Mouse (Mus musculus) adrenal gland, postnatal 10 days (tissue): ENCODE measurements at regions not wholly inside any gene's neighbourhood (a gene's known extent, or its start where the extent isn't known, plus 50 kb on each side); places are given as distances from the start of the nearest gene placed in this dataset.

Experiments
- DNase-seq: peaks from one replicate; pipeline ENCODE4 v3.0.0; 2021; ENCODE audit warnings: mixed read lengths

- peak; percentile 32 for DNase-seq
Observed at GRCm38 (mm10) chr10:17367026-17367425, 356.0 kb upstream of the Cited2 start.

DNA sequence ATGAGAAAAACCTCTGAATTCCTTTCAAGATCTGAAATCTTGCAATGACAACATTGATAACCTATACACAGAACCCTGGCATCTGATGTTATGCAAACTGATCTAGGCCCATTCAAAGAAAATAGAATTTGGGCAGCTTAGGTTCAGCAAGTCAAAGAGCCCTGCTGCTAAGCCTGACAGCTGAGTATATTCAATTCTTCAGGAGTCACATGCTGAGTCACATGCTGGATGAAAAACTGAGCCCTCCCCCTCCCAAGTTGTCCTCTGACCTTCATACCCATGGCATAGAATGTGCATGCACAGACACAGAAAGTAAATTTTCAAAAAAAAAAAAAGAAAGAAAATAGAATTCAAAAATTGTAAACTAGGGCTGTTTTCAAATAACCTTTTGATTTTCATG, 355.6 kb upstream of the Cited2 start:
- DNase-seq: no peak

DNA sequence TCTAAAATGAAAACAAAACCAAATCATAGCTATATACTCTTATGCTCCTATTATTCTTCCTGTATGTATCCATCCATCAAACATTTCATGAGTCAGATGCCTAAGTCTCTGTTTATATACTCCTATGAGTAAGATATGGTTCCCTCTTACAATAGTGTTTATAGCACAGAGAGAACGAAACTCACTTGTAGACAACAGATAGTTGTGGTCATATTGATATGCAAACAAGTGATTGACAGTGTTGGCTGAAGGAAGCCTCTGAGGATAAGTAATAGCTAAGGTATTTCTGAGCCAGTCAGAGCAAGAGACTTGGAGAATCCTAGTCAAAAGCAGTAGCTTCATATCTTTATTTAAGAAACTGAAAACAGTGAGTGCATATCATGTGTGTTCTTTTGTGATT, 354.4 kb upstream of the Cited2 start:
- DNase-seq: no peak

GRCm38 (mm10) chr10:17372905-17373304, 350.1 kb upstream of the Cited2 start:
- DNase-seq: no peak

DNA sequence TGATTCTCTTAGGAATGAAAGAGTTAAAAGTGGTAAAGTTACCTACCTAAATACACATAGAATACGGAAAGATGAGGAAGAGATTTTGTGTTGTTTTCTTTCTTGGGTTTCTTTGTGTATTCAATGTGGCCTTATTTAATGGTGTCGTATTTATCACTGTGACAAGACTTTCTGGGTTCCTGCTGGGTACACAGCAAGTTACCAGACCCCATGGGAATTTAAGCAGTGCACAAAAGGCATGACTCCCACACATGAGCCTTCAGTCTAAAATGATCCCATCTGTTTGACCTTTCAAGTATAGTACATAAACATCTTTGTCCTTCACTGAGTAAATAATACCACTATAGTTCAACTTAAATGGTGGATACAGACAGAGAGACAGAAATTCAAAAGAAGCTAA, 349.0 kb upstream of the Cited2 start:
- DNase-seq: no peak

- DNase-seq: no peak
Observed at GRCm38 (mm10) chr10:17382990-17383389, 340.0 kb upstream of the Cited2 start.

DNA sequence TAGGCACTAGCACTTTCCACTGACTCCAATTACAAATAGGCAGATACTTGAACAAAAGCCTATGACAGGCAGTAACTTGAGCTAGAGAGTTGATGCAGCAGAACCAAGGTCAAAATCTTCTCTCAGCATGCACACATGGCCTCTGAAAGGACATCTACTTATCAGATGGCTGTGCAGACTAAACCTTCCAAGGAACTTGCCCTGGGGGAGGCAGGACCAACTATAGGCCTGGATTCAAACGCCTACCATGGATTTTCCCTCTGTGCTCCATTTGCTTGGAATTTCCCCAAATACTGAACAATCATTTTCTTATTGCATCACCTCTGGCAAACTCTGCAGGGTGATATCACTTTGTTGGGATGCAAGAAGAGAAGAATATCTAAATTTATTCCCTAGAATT, 337.8 kb upstream of the Cited2 start:
- peak; percentile 29 for DNase-seq

DNA sequence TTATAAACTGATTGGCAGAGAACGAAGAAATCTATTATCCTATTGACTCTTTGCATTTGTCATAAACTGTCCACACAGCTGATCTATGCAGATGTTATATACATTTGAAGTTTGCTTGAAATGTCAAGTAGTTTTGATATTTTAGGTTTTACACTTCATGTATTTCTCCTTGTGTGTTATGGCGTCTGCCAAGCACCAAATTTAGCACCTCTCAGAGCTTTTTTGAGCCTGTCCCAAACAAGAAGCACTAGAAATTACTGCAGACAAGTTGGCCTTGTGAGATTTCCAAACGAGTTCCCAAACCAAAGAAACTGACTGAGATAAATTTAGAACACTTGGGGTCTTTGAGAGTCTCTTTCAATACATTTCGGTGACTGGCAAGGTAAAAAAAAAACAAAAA, 335.7 kb upstream of the Cited2 start:
- DNase-seq: no peak

- DNase-seq: no peak
Observed at GRCm38 (mm10) chr10:17395495-17396224, 327.4 kb upstream of the Cited2 start.

DNA sequence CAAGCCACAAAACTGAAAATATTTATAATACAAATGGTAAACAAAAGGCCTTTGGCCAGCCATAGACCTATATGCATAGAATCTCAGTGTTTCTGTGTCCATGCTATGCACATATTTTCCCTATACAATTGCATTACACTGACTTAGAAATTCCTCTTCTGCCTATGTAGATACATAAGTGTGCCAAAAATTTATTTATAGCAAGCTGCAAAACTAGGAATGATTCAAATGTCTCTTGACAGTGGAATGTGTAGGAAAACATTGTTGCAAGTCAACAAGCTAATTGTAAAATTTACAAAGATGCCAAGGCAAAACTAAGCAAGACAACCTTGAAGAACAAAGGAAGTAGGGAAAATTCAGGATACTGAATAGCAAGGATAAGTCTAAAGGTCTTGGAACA, 319.1 kb upstream of the Cited2 start:
- DNase-seq: no peak

DNA sequence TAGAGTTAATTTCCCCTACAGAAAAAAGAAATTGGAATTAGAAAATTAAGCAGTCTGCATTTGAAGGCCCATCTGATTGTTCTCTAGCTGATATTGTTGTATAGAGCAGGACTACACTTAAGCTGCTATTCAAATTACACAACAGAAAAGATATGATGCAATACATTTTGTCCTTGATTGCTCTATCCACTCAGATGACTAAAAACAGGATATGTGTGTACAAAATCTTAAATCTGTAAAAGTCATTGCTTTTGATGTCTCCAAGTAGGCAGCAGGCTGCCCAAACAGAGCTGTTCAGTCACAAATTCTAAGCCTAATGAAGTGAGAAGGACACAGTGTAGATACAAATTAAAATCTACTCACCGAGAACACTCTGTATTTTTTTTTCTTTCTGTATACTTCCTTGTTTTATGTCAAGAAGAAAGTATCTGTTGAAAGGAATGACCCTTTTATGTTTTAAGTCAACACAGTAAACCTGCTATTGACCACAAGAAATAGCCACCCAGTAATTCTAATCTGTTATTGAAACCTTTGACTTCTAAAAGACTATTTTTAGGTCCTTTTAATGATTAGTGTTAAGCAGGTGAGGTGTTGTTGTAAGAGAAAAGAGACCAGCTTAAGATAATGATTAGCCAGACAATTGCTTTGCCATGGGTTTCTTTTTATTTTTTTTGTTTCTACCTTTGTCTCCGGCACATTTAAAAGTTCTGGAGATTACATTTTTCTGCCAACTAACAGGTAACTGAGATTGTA, 315.0 kb upstream of the Cited2 start:
- DNase-seq: no peak

DNA sequence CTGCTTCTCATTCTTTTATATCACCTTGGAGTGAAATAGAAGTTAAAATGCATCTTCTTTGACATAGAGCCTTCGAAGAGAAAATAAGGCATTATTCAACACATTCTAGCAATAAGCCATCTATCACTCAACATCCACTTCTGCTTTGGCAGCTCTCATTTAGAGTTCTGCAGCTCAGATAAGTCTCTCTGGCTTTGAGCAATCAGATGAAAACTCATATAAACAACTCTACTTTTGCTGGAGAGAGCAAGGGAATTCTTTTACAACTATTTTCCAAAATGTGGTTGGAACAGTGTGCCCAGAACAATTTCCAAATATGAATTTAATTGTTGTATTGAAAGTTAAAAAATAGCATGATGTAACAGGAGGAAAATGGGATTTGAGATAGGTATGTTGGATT, 314.2 kb upstream of the Cited2 start:
- no peak for DNase-seq

DNA sequence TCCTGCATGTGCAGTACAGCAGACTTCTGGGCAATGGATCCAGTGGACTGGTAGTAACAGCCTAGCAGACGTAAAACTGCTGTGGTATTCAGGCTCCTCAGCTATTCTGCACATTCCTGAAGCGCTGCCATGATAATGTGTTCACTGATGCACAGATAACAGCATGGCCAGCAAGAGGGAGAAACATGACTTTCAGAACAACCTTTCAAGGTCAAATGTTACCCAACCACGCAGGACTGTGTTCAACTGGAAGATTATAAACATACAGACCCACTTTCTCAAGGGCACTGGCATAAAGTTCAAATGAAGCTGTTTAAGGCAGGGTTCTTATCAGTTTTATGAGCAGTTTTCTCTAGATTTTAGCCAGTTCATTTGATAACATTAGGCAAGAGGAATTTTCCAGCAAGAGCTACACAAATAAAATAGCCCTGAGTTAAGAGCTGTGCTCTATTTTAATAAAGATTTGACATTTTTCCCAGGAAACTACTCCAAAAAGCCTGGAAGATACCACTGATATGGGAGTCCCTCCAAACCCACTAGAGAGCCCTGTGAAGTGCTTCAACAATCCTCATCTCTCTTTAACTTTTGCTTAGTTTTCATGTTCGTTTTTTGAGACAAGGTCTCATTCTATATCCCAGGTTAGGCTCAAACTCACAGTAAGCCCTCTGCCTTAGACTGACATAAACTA, 311.6 kb upstream of the Cited2 start:
- DNase-seq: peak; percentile 58

- DNase-seq: no peak
Observed at GRCm38 (mm10) chr10:17415112-17415511, 307.9 kb upstream of the Cited2 start.

GRCm38 (mm10) chr10:17416121-17416520, 306.9 kb upstream of the Cited2 start:
- no peak for DNase-seq

- DNase-seq: no peak
Observed at GRCm38 (mm10) chr10:17417394-17417793, 305.6 kb upstream of the Cited2 start.

- DNase-seq: peak; percentile 29
Observed at GRCm38 (mm10) chr10:17418227-17418685, 304.8 kb upstream of the Cited2 start.

GRCm38 (mm10) chr10:17423584-17424278, 299.3 kb upstream of the Cited2 start:
- no peak for DNase-seq

GRCm38 (mm10) chr10:17426197-17426596, 296.8 kb upstream of the Cited2 start:
- DNase-seq: no peak

DNA sequence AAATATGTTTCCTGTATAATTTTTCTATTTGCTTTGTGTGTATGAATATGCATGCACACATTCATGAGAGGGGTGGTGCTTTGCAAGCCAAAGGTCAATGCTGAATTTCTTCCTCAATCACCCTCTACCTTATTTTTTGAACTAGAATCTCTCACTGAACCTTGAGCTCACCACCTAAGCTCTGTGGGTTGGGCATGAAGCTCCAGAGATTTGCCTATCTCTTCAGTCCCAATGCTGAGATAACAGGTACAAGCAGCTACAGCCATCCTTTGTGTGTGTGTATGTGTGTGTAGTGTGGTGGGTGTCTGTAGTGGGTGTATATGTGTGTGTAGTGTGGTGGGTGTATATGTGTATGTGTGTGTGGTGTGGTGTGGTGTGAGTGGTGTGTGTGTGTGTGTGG, 295.7 kb upstream of the Cited2 start:
- DNase-seq: no peak

- DNase-seq: no peak
Observed at GRCm38 (mm10) chr10:17428315-17428714, 294.7 kb upstream of the Cited2 start.

- DNase-seq: no peak
Observed at GRCm38 (mm10) chr10:17431068-17431467, 291.9 kb upstream of the Cited2 start.

GRCm38 (mm10) chr10:17434098-17434497, 288.9 kb upstream of the Cited2 start:
- DNase-seq: no peak
